Mouse (Mus musculus) skeletal muscle tissue, adult 2 months (tissue): ENCODE measurements at regions not wholly inside any gene's neighbourhood (a gene's known extent, or its start where the extent isn't known, plus 50 kb on each side); places are given as distances from the start of the nearest gene placed in this dataset.
A peak's percentile ranks its signal among the peaks of the same experiment; 100 is the strongest.

Experiments
- DNase-seq: peaks from one replicate; pipeline ENCODE4 v3.0.0-alpha.2; 2012; ENCODE audit warnings: low read depth, low spot score

GRCm38 (mm10) chrX:97923956-97924355, 224.6 kb upstream of the Ar start:
- DNase-seq = peak; percentile 66

DNA sequence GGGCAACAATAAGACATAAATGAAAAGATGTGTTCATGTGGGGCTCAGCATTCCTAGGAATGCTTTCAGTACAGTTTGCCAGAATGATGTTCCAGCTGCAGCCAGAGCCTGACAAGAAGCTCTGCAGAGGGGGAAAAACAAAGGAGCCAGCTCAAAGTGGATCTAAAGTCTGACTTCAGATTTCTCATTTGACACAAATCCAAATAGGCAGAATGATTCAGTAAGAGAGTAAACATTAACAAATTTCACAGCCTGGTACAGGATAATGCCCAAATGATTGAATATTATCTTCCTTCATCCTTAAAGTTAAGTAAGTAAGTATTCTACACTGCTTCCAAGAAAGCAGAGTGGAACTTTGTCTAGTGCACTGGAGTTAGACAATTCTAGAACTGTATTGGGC, 224.2 kb upstream of the Ar start:
- peak; percentile 39 for DNase-seq

DNA sequence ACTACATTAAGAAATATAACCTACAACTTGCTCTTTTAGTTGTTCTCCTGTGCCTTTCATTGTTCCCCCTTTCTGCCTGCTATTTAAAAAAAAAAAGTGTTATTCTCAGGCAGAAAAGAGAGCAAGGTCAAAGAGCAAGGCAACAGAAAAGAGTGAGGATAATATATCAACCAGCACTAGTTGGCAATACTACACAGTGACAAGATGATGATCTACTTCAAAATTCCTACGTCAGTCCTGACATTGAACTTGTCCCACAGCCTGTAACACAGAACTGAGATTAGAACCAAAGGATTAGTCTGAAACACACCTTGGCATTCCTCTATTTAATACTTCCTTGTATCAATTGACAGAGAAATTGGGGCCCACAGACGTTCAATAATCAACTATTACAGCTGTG, 222.8 kb upstream of the Ar start:
- DNase-seq = no peak
